Mouse (Mus musculus) layer of hippocampus, adult 2 months (tissue): Measurements from ENCODE around the gene Fat3. TPM values are rescaled to one million over a fixed set of nuclear protein-coding genes. Genes with fewer than 3 reads are reported as not detected.

ENCODE experiments used
- DNase-seq, 2 experiments: peaks; one replicate each; pipeline ENCODE4 v3.0.0; 2022; ENCODE audit warnings: low spot score in 2 of 2
- H3K27ac ChIP-seq: fragments of 200-600 bp; 2 replicates; pipeline ENCODE4 v1.8.1; 2022
- H3K4me3 ChIP-seq: fragments of 200-600 bp; 2 replicates; pipeline ENCODE4 v1.8.1; 2022; ENCODE audit warnings: mild to moderate bottlenecking
- CTCF ChIP-seq: fragments of 200-600 bp; conservative IDR thresholded peaks from 2 replicates; pipeline ENCODE4 v1.8.1; 2022; ENCODE audit warnings: antibody characterized with exemption, mild to moderate bottlenecking, moderate library complexity
- total RNA-seq, 2 experiments: library from RNA; stranded (reverse); gene quantifications; 2 replicates each; pipeline ENCODE4 v1.2.3; 2021

Fat3 gene
- total RNA-seq, 2 experiments from 2014 or later, result 37.1 to 37.5 TPM

DNA sequence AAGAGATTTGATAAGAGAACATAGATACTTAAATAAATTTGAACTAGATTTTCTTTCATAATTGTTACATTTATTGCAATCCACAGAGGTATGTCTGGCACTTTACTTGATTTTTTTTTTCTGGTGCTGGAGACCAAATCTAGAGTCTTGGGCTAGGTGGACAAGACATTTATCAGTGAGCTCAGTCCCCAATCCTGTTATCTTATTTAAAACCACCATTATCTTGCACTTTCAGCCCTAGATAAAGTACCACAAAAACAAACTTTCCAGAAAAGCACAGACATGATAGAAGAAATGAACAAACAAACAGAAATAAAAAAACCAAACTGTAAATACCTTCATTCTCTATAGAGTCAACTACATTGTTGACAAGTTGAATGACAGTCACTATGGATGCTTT lies 584.5 kb downstream of the Fat3 start:
- Histone ChIP-seq H3K27ac (no peak overlapping the region), H3K4me3 (no peak overlapping the region)
- DNase-seq, result no peak
- no peak for TF ChIP-seq CTCF

DNA sequence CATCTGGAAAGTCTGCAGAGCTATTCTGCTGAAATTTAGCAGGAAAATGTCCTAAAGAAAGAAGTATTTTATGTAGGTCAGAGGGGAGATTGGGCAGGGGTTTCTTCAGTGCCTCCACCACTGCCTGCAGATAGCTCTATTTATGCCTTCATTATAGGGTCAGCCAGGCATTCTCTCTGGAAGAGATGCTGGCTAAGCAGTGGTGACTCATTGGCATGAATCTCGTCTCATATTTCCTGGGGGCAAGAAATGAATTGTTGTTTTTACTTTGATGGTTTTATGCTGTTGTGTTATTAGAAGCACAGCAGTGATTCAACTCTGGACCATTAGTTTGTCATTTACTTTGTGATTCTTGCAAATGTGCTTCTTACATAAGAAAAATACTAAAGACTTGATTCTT lies 588.4 kb downstream of the Fat3 start:
- no peak for DNase-seq
- Histone ChIP-seq H3K4me3 (no peak overlapping the region), H3K27ac (no peak overlapping the region)
- no peak for TF ChIP-seq CTCF

DNA sequence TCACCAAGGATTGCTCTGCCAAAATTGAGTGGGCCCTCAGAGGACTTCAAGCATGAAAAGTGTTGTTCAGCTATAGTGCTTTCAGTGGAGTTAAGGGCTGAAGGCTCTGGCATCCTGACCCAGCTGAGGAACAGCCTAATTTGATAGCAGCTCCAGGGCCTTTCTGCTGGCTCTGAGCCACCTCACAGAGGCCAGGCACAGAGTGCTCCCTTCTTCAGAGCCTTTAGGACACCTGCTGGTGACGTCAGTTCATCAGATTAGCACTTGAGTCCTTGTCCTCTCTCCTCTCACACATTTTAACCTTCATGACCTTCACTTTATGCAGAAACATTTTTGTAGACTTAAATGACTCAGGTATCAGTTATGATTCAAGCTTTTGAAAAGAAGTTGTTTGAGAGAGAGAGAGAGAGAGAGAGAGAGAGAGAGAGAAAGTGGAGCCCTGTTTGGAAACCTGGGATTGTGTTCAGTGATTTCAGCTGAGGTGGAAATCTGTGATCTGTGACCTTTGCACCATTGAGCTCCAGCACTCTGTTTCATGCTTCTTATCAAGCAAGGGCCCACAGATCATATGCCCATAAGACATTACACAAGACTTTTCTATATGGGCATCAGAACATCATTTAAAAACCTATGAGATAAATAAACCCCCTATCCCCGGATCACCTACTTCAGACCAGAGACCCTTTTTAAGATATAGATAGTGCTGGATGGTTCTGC lies 591.5 kb downstream of the Fat3 start:
- no peak for DNase-seq
- Histone ChIP-seq H3K27ac (no peak overlapping the region), H3K4me3 (no peak overlapping the region)
- no peak for TF ChIP-seq CTCF

DNA sequence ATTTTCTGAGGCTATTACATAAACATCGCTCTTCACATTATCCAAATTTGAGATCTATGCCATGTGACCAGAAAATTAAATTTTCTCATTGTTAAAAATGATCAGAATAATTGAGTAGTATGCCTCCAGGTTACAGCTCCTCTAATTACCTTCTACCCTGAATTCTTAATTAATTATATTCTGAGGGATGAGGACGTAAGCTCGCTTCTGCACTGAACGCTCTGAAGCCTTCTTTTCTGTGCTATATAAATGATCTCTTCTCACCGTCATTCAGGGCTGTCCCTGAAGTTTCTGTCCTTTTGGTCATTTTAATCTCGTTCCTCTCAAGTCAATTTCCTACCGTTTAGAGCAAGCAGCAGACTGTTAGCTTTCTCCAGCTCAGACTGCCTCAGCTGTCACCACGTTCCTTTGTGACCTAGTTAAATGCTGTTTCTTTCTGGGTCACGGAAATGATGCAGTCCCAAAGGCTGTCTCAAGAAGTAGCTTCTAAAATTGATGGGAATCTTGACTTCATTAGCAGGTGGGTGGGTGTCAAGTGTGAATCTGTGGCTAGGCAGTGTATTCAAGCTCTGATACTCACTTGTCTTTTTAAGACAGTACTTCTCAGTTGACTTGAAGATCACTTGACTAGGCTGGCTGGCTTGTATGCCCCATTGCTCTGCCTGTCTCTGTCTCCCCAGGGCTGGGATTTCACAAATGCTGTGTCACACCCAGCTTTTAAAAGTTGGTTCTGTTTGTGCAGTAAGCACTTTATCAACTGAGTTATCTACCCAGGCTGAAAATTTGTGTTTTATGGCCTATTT lies 596.9 kb downstream of the Fat3 start:
- DNase-seq, result no peak
- TF ChIP-seq CTCF, result no peak
- Histone ChIP-seq H3K27ac (no peak overlapping the region), H3K4me3 (no peak overlapping the region)

DNA sequence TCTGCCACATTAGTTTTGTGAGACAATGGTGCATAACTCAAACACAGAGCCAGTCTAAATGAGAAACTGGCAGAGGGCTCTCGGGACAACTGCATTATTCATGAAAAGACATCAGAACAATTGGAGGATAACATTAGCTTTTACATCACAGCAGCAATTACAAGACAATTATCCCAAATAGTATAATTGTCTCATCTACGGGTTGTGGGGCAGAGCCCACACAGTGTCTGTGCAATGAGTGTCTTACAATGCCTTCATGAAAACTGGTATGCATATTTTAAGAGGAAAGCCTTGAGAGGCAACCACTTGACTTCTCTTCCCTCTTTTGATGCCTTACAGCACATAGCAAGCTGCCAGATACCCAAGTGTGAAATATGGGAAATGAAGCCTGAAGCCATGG lies 603.0 kb downstream of the Fat3 start:
- no peak for TF ChIP-seq CTCF
- H3K27ac ChIP-seq, result no peak overlapping the region
- no peak for DNase-seq
- no peak overlapping the region for H3K4me3 ChIP-seq

DNA sequence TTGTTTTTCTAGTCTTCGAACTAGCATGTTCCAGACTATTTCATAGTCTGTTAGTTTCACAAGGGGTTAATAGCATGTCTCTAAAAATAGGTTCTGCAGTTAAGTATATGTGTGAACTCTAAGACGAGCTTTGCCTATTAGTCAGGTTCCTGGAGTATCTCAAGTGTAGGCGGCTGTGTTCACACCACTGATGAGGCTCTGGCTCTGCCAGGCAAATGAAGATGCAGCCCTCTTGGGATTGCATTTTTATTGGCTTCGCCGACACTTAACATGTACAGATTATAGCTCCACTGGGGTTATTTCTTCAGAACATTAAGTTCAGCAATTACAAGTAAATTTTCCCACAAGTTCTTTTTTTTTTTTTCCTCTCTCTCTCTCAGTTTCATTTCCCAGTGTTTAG lies 614.3 kb downstream of the Fat3 start:
- Histone ChIP-seq H3K27ac (no peak overlapping the region), H3K4me3 (no peak overlapping the region)
- TF ChIP-seq CTCF, result no peak
- no peak for DNase-seq

DNA sequence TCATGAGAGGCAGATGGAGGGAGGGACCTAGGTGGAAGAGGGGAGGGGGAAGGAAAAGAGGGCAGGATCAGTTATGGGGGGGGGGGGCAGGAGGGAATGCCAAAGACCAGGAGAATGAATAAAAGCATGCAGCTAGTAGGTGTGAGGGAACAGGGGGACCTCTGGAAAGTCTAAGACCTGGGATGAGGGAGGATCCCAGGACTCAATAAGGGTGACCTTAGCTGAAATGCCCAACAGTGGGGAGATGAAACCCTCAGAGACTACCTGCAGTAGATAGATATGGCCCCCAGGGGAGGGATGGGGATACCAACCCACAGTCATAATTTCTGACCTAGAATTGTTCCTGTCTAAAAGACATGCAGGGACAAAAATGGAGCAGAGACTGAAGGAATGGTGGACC lies 620.3 kb downstream of the Fat3 start:
- TF ChIP-seq CTCF, result no peak
- H3K4me3 ChIP-seq, result no peak overlapping the region
- no peak for DNase-seq

DNA sequence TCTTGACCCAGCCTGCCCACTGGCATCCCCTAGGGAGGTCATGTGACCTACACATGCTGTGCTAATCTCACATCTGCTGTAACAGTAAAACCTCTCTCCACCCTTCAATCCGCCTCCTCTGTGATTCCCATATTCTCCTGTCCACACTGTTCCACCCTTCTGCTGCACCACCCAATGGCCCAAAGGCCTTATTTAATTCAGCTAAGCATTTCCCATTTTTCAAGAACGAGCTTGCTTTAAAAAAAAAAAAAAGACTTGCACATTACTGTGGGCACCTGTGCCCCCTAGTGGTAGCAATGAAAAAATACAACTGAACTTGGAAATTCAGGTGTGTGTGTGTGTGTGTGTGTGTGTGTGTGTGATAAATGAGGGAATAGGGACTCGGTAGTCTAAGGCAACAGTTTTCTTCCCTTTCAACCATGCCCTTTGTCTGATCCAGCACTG lies 620.9 kb downstream of the Fat3 start:
- H3K4me3 ChIP-seq, result no peak overlapping the region
- H3K27ac ChIP-seq, result no peak overlapping the region
- peak; percentile 79 for TF ChIP-seq CTCF
- peak; percentile 10 to 26 for DNase-seq

More for the DNA sequence above, 620.3 kb downstream of the Fat3 start:
- H3K27ac ChIP-seq, result no peak overlapping the region

DNA sequence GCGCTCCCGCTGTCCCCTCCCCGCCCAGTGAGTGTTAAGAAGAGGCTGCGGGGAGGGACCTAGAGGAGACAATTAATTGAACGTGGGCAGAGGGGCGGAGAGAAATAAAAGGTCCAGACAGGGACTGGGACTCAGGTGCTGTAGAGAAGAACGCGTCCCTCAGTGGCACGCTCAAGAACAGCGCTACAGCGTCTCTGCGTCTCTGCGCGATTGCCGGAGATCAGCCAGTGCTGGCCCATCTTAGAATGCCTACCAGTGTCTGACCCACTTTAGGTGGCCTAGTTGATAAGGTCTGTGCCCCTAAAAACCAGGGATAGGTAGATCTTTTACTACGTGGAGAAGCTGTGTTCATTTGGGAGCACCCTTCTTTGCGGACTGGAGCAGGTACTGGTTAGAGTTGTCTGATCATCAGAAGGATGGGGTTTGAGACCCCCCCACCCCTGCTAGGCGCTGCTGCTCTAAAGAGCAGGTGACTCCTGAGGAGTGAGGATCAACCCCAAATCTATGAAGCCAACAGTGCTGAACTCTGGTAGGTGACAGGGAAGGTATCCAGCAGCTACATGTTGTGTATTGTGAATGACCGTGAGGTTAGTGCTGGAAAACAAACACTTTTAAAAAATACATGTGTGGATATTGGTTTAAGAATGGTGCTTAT lies 626.5 kb downstream of the Fat3 start, which contains the start of gene Mtnr1b:
Mtnr1b (minus strand) TSS at position 51 of the 655 bp plus-strand sequence.
- TF ChIP-seq CTCF, result 0 out of 2 replicates have a peak, but pooled peaks have one; percentile 3
- DNase-seq, result no peak
- Histone ChIP-seq H3K4me3 (no peak within 1 kb of the TSS), H3K27ac (no peak within 1 kb of the TSS)

DNA sequence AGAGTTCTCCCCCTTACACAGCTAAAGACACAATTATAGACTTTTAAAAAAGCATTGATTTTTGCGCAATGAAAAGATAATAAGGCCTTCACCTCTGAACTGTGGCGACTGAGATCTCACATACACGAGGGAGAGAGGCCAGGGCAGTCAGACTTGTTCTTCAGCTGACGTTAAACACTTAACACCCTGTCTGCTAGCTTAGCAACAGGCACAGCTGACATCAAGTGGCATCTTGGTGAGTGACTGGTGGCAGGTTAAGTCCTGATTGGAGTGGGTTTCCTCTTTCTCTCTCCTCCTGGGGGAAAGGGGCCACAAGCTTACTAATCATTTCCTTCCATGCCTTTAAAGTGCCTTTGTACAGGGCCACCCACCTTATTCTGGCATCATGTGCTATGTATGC lies 631.1 kb downstream of the Fat3 start:
- Histone ChIP-seq H3K27ac (no peak overlapping the region), H3K4me3 (no peak overlapping the region)
- no peak for DNase-seq
- TF ChIP-seq CTCF, result no peak

DNA sequence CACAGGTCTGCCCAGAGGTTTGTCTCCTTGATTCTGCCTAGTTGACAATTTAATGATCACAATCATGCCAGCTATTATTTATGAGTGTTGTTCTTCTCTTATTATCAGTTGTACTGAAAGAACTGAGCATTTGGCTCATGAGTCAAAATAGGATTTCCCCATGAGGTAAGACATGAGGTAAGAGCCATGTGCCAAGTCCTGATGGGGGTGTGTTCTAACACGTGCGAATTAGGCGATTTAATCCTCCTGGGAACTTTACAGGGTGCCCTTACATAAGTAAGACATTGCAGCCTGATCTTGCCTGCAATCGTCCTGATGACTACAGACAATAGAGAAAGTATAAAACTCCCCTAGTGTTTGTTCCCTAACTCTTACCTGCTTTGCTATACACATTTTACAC lies 631.6 kb downstream of the Fat3 start:
- no peak for TF ChIP-seq CTCF
- Histone ChIP-seq H3K4me3 (no peak overlapping the region), H3K27ac (no peak overlapping the region)
- no peak for DNase-seq

DNA sequence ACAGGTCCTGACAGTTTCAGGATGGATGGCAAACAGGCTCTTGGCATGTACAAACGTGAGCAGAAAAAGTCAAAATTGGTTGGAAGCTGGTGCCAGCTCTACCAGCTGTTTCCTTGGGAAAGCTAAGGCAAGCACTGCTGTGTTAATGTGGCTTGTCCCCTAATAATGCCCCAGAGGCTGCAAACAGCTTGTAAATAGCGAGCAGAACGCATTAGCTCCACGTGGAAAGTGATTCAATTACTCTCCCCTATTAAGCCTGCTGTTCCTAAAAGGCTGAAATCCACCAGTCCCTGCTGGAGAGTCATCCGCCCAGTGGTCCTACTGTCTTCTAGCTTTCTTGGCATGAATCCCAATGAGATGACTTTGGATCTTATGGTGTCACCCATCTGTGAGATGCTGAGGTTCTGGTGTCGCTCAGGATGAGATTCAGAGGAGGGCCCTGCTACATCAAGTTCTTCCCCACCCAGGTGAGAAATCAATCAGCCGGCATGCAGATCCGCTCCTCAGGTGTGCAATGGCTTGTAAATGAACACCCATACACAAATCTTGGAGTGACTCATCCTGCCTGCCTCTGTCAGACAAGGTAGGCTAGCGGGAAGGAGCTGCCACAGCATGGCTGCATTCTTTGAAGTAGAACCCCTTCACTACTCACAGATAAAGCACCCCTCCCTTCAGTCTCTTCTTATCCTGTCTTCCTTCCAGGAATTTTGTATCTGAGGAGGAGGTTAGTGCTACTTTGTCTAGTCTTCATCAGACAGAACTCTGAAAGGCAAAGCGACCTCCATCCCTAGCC lies 634.6 kb downstream of the Fat3 start:
- DNase-seq, result no peak
- Histone ChIP-seq H3K27ac (no peak overlapping the region), H3K4me3 (no peak overlapping the region)
- TF ChIP-seq CTCF, result no peak
